Mouse (Mus musculus) urinary bladder, adult 2 months (tissue): ENCODE results near the gene Gm9747. TPM values are rescaled to one million over a fixed set of nuclear protein-coding genes. Genes with fewer than 3 reads are reported as not detected.

ENCODE experiments used
- DNase-seq: peaks from one replicate; pipeline ENCODE4 v3.0.0; 2022; ENCODE audit warnings: low spot score
- polyA plus RNA-seq: library from polyadenylated mRNA; depleted of rRNA; stranded (reverse); fragments of >200 nt; gene quantifications from 2 replicates; pipeline ENCODE4 v1.2.3, GENCODE M21; 2012; rRNA removed

The Gm9747 gene
- polyA plus RNA-seq = 0.04 TPM in 1 of 2 replicates, not detected in the other

GRCm38 (mm10) chr1:82232812-82233211 is at the start of gene Gm9747:
TSS of gene Gm9747 (plus strand) at chr1:82233112.
- no peak for DNase-seq

- DNase-seq = no peak
These were observed 48.9 kb upstream of the Gm9747 start for GRCm38 (mm10) chr1:82183913-82184442.

GRCm38 (mm10) chr1:82188549-82189231 is 44.2 kb upstream of the Gm9747 start:
- DNase-seq = no peak

- no peak for DNase-seq
These were observed 43.4 kb upstream of the Gm9747 start for GRCm38 (mm10) chr1:82189516-82189915.

GRCm38 (mm10) chr1:82191579-82191978 is 41.3 kb upstream of the Gm9747 start:
- DNase-seq = no peak

- no peak for DNase-seq
These were observed 33.0 kb upstream of the Gm9747 start for GRCm38 (mm10) chr1:82199918-82200317.

GRCm38 (mm10) chr1:82200636-82201035 is 32.3 kb upstream of the Gm9747 start:
- no peak for DNase-seq

- no peak for DNase-seq
These were observed 25.4 kb upstream of the Gm9747 start for GRCm38 (mm10) chr1:82207511-82207910.

GRCm38 (mm10) chr1:82220673-82221396 is 12.1 kb upstream of the Gm9747 start:
- DNase-seq = no peak

GRCm38 (mm10) chr1:82221462-82221861 is 11.4 kb upstream of the Gm9747 start:
- DNase-seq = no peak

GRCm38 (mm10) chr1:82223042-82223795 is 9.7 kb upstream of the Gm9747 start:
- DNase-seq = no peak

GRCm38 (mm10) chr1:82228841-82229240 is 4.1 kb upstream of the Gm9747 start:
- no peak for DNase-seq

GRCm38 (mm10) chr1:82234616-82235015 is 1.7 kb downstream of the Gm9747 start:
- DNase-seq = no peak

- DNase-seq = no peak
These were observed 2.7 kb downstream of the Gm9747 start for GRCm38 (mm10) chr1:82235455-82236104.

GRCm38 (mm10) chr1:82238245-82238644 is 5.3 kb downstream of the Gm9747 start:
- no peak for DNase-seq

GRCm38 (mm10) chr1:82239409-82240201 is 6.7 kb downstream of the Gm9747 start:
- DNase-seq = no peak

GRCm38 (mm10) chr1:82243260-82243825 is 10.4 kb downstream of the Gm9747 start:
- DNase-seq = no peak

GRCm38 (mm10) chr1:82245002-82245401 is 12.1 kb downstream of the Gm9747 start:
- no peak for DNase-seq

GRCm38 (mm10) chr1:82247221-82247951 is 14.5 kb downstream of the Gm9747 start:
- DNase-seq = no peak
